Comparison of ENCODE assay signal across 17 mouse cellular contexts in genomic region chr1:135075270-135075669, GRCm38 (mm10). TPM values are rescaled to one million over a fixed set of nuclear protein-coding genes. Genes with fewer than 3 reads are reported as not detected.
"Had no signal": no experiment of that assay in that cellular context is flagged by ENCODE, and none has a peak within 500 bp of the region (broad histone marks: within the 10 kb centered on the region; RNA-seq: fewer than 3 reads in every experiment).

No protein-coding gene starts in this region.

- H3K4me1 ChIP-seq: midbrain, embryonic 12.5 days had no signal

- H3K9me3 ChIP-seq: midbrain, embryonic 10.5 days; midbrain, embryonic 12.5 days; neural tube, embryonic 12.5 days; stomach, embryonic 15.5 days had no signal

- H3K4me3 ChIP-seq: midbrain, embryonic 10.5 days; midbrain, embryonic 12.5 days; neural tube, embryonic 12.5 days; stomach, embryonic 15.5 days had no signal

- H3K27ac ChIP-seq: midbrain, embryonic 10.5 days; midbrain, embryonic 12.5 days; neural tube, embryonic 12.5 days; stomach, embryonic 15.5 days; stomach, postnatal 0 days had no signal

- H3K4me2 ChIP-seq: midbrain, embryonic 12.5 days; neural tube, embryonic 12.5 days; stomach, embryonic 15.5 days had no signal

- H3K9ac ChIP-seq: midbrain, embryonic 12.5 days; neural tube, embryonic 12.5 days; stomach, embryonic 15.5 days had no signal

- H3K27me3 ChIP-seq: neural tube, embryonic 12.5 days; stomach, embryonic 15.5 days had no signal

- DNase-seq: lung, adult 18-20 months; lung, postnatal 10 days; lung, postnatal 4 days; midbrain, embryonic 14.5 days; right cerebral cortex, postnatal 14 days; thymus, adult 2 months; thymus, postnatal 25 days; thymus, postnatal 4 days had no signal

- H3K36me3 ChIP-seq: midbrain, embryonic 10.5 days; midbrain, embryonic 12.5 days; neural tube, embryonic 12.5 days; stomach, embryonic 15.5 days had no signal

RNA-seq across cellular contexts. Expression of gene Lgr6, which starts 29.8 kb away (rescaled TPM):
- total RNA-seq: megakaryocyte, adult 5-6 weeks; megakaryocyte-erythroid progenitor cell, adult 5-6 weeks; monocyte, adult 5-6 weeks; neutrophil, adult 5-6 weeks had no signal
